Mouse (Mus musculus) heart, embryonic 14.5 days (tissue): Measurements from ENCODE around the gene Golt1a. TPM values are rescaled to one million over a fixed set of nuclear protein-coding genes. Genes with fewer than 3 reads are reported as not detected.
A peak's percentile ranks its signal among the peaks of the same experiment; 100 is the strongest.

ENCODE experiments used
- ATAC-seq: fragments of 200-750 bp; cut with Nextera tagmentation; 2 replicates; pipeline ENCODE4 v1.8.0; 2017; ENCODE audit warnings: low read depth, moderate TSS enrichment; ENCODE audit not compliant: insufficient number of reproducible peaks, insufficient read depth, low FRiP score
- H3K27ac ChIP-seq, 2 experiments: fragments of 200-500 bp in 1 of 2; fragments of 300-500 bp in 1 of 2; sonication (generic) in 1 of 2; replicated peaks in 1 of 2; 2 replicates each; pipeline ENCODE4 v1.5.1; 2012 to 2014; ENCODE audit warnings: low read depth in 2 of 2, low read length in 2 of 2, control low read depth in 1 of 2, mild to moderate bottlenecking in 1 of 2, mixed read lengths in 1 of 2; ENCODE audit not compliant: control insufficient read depth in 1 of 2, insufficient read depth in 1 of 2
- H3K27me3 ChIP-seq: fragments of 300-500 bp; sonication (generic); 2 replicates; pipeline ENCODE4 v1.6.1; 2014; ENCODE audit warnings: mild to moderate bottlenecking, low read length, control low read depth; ENCODE audit not compliant: control insufficient read depth, insufficient read depth
- H3K36me3 ChIP-seq: fragments of 300-500 bp; sonication (generic); 2 replicates; pipeline ENCODE4 v1.6.1; 2014; ENCODE audit warnings: mild to moderate bottlenecking, control low read depth, low read length, mixed read lengths; ENCODE audit not compliant: control insufficient read depth, insufficient read depth
- H3K4me1 ChIP-seq, 2 experiments: fragments of 200-500 bp in 1 of 2; fragments of 300-500 bp in 1 of 2; sonication (generic) in 1 of 2; 2 replicates each; pipeline ENCODE4 v1.6.1; 2012 to 2014; ENCODE audit warnings: low read length in 2 of 2, control low read depth in 1 of 2, mixed read lengths in 1 of 2; ENCODE audit not compliant: control insufficient read depth in 2 of 2, insufficient read depth in 2 of 2
- H3K4me2 ChIP-seq: fragments of 300-500 bp; sonication (generic); 2 replicates; pipeline ENCODE4 v1.6.1; 2014; ENCODE audit warnings: mild to moderate bottlenecking, low read length
- H3K4me3 ChIP-seq, 2 experiments: fragments of 200-500 bp in 1 of 2; fragments of 300-500 bp in 1 of 2; sonication (generic) in 1 of 2; 2 replicates each; pipeline ENCODE4 v1.5.1; 2012 to 2014; ENCODE audit warnings: low read length in 2 of 2, mild to moderate bottlenecking in 2 of 2, control low read depth in 1 of 2, low read depth in 1 of 2, moderate library complexity in 1 of 2; ENCODE audit not compliant: control insufficient read depth in 1 of 2, insufficient read depth in 1 of 2
- H3K9ac ChIP-seq: fragments of 300-500 bp; sonication (generic); 2 replicates; pipeline ENCODE4 v1.6.1; 2014; ENCODE audit warnings: mild to moderate bottlenecking, low read length
- H3K9me3 ChIP-seq: fragments of 300-500 bp; sonication (generic); 2 replicates; pipeline ENCODE4 v1.6.1; 2016; ENCODE audit warnings: low read length, control low read depth; ENCODE audit not compliant: control insufficient read depth
- WGBS: fragments of 180-500 bp; shearing (Covaris S2); extraction: QIAGEN DNeasy Blood & Tissue Kit; methylation state at CpG from one replicate; pipeline ENCODE4 v1.1.7; 2014; 5-methylcytosine and 5-hydroxymethylcytosine counted together
- polyA plus RNA-seq: library from polyadenylated mRNA; unstranded; fragments of >200 nt; fragmentation: Nextera tagmentation; extraction: Ambion mirVana; gene quantifications from 2 replicates; pipeline ENCODE4 v1.2.1, GENCODE M21; 2014

Golt1a gene
- polyA plus RNA-seq, 1 experiment from 2014 or later, result not detected

DNA sequence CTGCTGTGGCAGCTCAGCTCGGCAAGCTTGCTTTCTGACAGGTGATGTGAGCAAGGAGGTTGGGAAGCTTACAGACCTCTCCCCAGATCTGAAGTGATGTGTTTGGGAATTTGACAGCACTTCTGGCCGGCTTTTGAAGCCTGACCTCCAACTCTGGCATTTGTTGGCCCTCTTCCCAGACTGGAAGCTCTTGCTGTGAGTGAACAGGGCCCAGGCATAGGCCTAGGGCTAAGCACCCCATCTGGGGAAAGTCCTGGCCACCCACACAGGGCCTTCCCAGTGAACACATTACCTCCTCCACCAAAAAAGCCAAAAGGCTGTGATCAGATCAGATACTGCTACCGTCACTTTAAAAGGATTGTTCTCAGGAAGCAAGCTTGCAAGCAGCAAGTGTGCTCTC is 7.1 kb upstream of the Golt1a start:
- H3K9me3 ChIP-seq, result no peaks in the 10 kb centered on the region
- no peaks in the 10 kb centered on the region for H3K27me3 ChIP-seq
- H3K9ac ChIP-seq, result peak overlapping the region; percentile 27; the same call in 1 of the 2 replicates
- H3K27ac ChIP-seq, result peak overlapping the region; percentile 85 to 87
- no peak overlapping the region for H3K4me3 ChIP-seq
- peak; percentile 46; the same call in 1 of the 2 replicates for ATAC-seq
- peaks cover 24 to 26% of the 10 kb centered on the region in 2 experiments for H3K4me1 ChIP-seq
- 14% methylated on average over 3 of the region's 3 CpGs for WGBS
- peaks cover 28% of the 10 kb centered on the region for H3K36me3 ChIP-seq
- no peak overlapping the region for H3K4me2 ChIP-seq

DNA sequence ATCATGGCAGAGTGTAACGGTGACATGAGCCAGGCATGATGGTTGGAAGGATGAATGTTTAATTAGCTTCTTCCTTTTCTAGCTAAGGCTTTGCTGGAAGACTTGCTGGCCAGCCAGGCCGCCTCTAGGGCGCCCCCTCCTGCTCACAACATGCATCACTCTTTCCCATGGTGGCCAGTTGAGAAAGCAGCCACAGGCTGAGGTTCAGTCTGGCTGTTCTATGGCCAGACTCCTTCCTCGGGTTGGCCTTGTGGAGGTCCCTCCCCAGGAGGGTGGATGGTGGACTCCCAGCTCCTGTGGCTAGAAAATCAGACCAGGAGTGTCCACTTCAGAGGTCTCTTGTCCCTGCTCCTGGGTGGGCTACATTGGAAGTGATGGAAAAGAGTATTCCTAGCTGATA is 2.8 kb upstream of the Golt1a start:
- Histone ChIP-seq H3K4me1 (peaks cover 17 to 24% of the 10 kb centered on the region in 2 experiments), H3K4me2 (no peak overlapping the region), H3K27me3 (no peaks in the 10 kb centered on the region), H3K9ac (no peak overlapping the region), H3K4me3 (no peak overlapping the region), H3K36me3 (no peaks in the 10 kb centered on the region), H3K27ac (no peak overlapping the region; a peak in 1 of 4 replicates), H3K9me3 (no peaks in the 10 kb centered on the region)
- WGBS, result 14% methylated on average over 4 of the region's 4 CpGs
- no peak; the same call in 1 of the 2 replicates for ATAC-seq

DNA sequence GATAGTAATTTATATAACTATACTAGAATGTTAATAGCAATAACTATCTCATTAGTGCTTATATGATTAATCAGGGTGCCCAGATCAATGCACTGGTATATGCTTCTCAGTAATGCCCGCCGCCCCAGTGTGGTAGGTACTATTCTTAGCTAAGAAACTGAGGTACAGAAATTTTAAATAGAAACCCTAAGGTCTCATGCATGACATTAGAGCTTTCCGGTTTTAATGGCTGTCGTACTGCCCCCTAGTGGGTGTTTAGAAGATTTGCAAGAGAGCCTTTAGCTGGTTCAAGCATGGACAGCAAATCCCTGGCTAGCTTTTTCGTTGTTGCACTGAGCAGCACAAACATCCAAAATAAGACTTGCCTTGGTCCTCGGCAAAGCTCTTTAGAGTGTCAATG is 2.3 kb upstream of the Golt1a start:
- no peaks in the 10 kb centered on the region for H3K9me3 ChIP-seq
- H3K4me3 ChIP-seq, result no peak overlapping the region
- H3K27ac ChIP-seq, result no peak overlapping the region
- ATAC-seq, result no peak
- no peaks in the 10 kb centered on the region for H3K27me3 ChIP-seq
- no peak overlapping the region for H3K9ac ChIP-seq
- WGBS, result 8% methylated on average over 6 of the region's 6 CpGs
- no peaks in the 10 kb centered on the region for H3K36me3 ChIP-seq
- H3K4me2 ChIP-seq, result no peak overlapping the region
- H3K4me1 ChIP-seq, result peaks cover 16 to 23% of the 10 kb centered on the region in 2 experiments

DNA sequence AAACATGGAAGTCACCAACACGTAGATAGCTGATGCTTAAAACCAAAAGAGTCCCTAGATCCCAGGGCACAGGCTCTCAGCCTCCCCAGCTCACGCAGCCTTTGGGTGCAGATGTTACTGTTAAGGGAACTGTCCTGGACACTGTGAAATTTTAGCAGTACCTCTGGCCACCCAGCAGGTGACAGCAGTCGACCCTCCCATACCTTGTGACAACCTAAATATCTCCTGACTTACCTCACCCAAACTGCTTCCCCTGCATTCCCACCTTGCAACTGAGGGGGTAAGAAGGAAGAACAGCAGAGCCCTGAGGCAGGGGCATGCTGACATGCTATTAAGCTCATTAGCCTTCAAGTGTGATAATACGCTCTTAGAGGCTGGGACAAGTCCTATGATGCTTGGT is 1.6 kb downstream of the Golt1a start:
- Histone ChIP-seq H3K36me3 (no peaks in the 10 kb centered on the region), H3K4me3 (no peak overlapping the region), H3K27ac (no peak overlapping the region), H3K4me1 (peaks cover 7 to 11% of the 10 kb centered on the region in 2 experiments), H3K27me3 (no peaks in the 10 kb centered on the region), H3K4me2 (no peak overlapping the region), H3K9me3 (no peaks in the 10 kb centered on the region), H3K9ac (no peak overlapping the region)
- no peak for ATAC-seq
- WGBS, result 58% methylated on average over 4 of the region's 4 CpGs

DNA sequence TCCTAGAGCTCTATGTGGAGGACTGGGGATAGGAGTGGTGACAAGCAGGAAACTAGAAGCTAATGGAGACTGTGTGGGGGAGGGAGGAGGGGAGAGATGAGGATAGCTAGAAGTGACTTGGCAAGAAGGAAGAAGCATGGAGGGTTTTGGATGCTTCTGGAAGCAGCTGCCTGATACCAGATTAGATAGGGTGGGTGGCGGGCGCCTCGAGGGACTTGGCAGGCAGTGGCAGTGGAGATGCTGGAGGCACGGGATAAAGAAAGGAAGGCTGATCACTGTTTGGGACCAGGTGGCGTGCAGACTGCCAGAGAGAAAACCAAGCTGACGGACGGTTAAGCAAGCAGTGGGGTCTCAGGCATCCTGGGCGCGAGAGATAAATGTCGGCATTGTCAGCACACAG is 2.3 kb downstream of the Golt1a start:
- 10% methylated on average over 10 of the region's 10 CpGs for WGBS
- H3K27ac ChIP-seq, result no peak overlapping the region
- H3K9ac ChIP-seq, result no peak overlapping the region
- H3K4me2 ChIP-seq, result 0 out of 2 replicates have a peak overlapping the region, but pooled peaks have one; percentile 28
- H3K4me3 ChIP-seq, result no peak overlapping the region
- H3K9me3 ChIP-seq, result no peaks in the 10 kb centered on the region
- no peaks in the 10 kb centered on the region for H3K27me3 ChIP-seq
- peaks cover 5 to 11% of the 10 kb centered on the region in 2 experiments for H3K4me1 ChIP-seq
- ATAC-seq, result no peak
- H3K36me3 ChIP-seq, result no peaks in the 10 kb centered on the region

DNA sequence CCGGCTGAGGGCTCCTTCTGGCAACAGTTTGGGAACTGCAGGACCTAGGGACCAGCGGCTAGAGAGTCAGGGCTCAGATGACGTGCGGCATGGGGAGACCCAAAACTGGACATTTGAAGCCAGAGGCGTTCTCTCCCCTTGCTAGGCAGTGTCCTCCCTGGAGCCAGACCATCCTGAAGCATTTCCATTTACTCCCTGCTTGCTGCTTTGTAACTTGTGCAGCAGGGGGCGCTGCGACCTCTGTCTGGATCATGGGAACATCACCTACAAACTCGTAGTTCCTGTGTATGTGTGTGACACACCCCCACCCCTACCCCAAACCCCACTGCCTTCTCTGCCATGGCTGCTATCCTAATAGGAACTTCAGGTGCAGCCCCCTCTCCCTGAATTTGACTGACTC is 4.8 kb downstream of the Golt1a start:
- H3K4me2 ChIP-seq, result no peak overlapping the region
- H3K27me3 ChIP-seq, result no peaks in the 10 kb centered on the region
- peaks cover 5 to 7% of the 10 kb centered on the region in 2 experiments for H3K4me1 ChIP-seq
- no peak overlapping the region for H3K27ac ChIP-seq
- ATAC-seq, result no peak
- no peaks in the 10 kb centered on the region for H3K36me3 ChIP-seq
- no peak overlapping the region for H3K4me3 ChIP-seq
- H3K9me3 ChIP-seq, result no peaks in the 10 kb centered on the region
- WGBS, result 18% methylated on average over 8 of the region's 8 CpGs
- no peak overlapping the region for H3K9ac ChIP-seq

DNA sequence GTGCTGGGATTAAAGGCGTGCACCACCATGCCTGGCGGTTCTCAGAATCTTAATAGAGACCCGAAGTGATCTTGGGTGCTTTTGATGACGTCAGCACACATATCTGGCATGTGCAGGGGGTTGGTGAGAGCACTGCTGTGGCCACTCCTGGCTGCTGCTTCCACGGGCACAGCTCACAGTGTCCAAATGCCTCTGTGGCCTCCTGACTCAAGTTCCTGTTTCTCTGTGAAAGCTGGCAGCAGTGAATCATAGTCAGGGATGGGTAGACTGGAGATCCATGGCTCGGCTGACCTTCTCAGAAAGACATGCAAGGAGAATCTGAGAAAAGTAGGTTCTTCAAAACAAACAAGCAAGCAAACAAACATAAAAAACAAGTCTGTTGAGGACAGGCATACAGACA is 6.2 kb downstream of the Golt1a start:
- H3K9ac ChIP-seq, result no peak overlapping the region
- peaks cover 5 to 7% of the 10 kb centered on the region in 2 experiments for H3K4me1 ChIP-seq
- no peak overlapping the region for H3K4me2 ChIP-seq

DNA sequence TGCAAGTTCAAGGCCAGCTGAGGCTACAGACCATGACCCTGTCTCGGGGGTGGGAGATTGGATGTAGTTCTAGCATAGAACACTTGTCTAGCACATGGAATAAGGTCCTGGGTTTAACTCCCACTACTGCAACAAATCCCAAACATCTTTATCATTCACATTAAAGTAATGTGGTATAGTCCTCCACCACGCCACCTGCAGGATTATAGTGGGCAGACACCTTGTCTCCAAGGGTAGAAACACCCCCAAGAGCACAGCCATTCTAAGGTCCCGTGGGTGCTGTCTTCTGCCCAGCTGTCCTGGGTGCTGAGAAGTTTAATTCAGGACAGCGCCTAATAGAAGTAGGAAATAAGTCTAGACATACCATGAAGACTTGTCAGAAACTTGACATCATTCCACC is 7.0 kb downstream of the Golt1a start:
- Histone ChIP-seq H3K4me2 (no peak overlapping the region), H3K4me3 (no peak overlapping the region), H3K27me3 (no peaks in the 10 kb centered on the region), H3K27ac (no peak overlapping the region), H3K36me3 (no peaks in the 10 kb centered on the region), H3K9ac (no peak overlapping the region), H3K9me3 (no peaks in the 10 kb centered on the region), H3K4me1 (peaks cover 5 to 6% of the 10 kb centered on the region in 2 experiments)
- 71% methylated on average over 4 of the region's 4 CpGs for WGBS
- ATAC-seq, result no peak

More for the DNA sequence above, 6.2 kb downstream of the Golt1a start:
- ATAC-seq, result no peak
- Histone ChIP-seq H3K9me3 (no peaks in the 10 kb centered on the region), H3K27me3 (no peaks in the 10 kb centered on the region), H3K4me3 (no peak overlapping the region), H3K27ac (no peak overlapping the region), H3K36me3 (no peaks in the 10 kb centered on the region)
- WGBS, result 65% methylated on average over 6 of the region's 6 CpGs
